Comparison of ENCODE assay signal across 17 mouse cellular contexts in the genomic region with DNA sequence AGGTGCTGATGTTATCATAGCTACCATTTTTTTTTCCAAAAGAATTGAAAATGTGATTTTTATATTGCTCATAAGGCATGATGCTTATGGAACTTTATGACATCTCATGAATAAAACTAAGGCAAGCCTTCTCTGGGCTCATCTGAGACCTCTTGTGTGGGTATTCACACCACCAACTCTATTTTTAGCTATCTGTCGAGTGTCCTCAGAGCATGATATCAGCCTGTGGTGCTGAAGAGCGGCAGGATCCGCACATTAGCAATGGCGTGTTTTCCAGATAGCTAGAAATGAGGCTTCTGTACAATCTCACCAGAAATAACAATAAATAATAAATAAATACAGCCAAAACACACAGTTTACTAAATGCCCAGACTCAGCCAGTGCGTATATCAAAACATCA.
"Had no signal": no experiment of that assay in that cellular context is flagged by ENCODE, and none has a peak within 500 bp of the region (broad histone marks: within the 10 kb centered on the region; RNA-seq: fewer than 3 reads in every experiment).

No protein-coding gene starts in this region.

- DNase-seq: lung, adult 2 months; lung, postnatal 14 days; lung, postnatal 36 days; right cerebral cortex, postnatal 14 days; thymus, adult 2 months; thymus, postnatal 25 days; thymus, postnatal 4 days had no signal

- H3K4me1 ChIP-seq: lung, embryonic 15.5 days; midbrain, embryonic 13.5 days; midbrain, embryonic 15.5 days; neural tube, embryonic 12.5 days; stomach, embryonic 15.5 days had no signal

- ATAC-seq: lung, postnatal 0 days; midbrain, embryonic 13.5 days; midbrain, embryonic 15.5 days had no signal

- H3K27ac ChIP-seq: lung, embryonic 15.5 days; macrophage; midbrain, embryonic 13.5 days; midbrain, embryonic 15.5 days; neural tube, embryonic 12.5 days; stomach, embryonic 15.5 days; stomach, postnatal 0 days had no signal

- H3K9ac ChIP-seq: lung, embryonic 15.5 days; midbrain, embryonic 13.5 days; midbrain, embryonic 15.5 days; neural tube, embryonic 12.5 days; stomach, embryonic 15.5 days had no signal

- H3K9me3 ChIP-seq: lung, embryonic 15.5 days; megakaryocyte, embryonic 14.5 days; midbrain, embryonic 13.5 days; midbrain, embryonic 15.5 days; neural tube, embryonic 12.5 days; stomach, embryonic 15.5 days had no signal

- H3K4me2 ChIP-seq: lung, embryonic 15.5 days; midbrain, embryonic 11.5 days; midbrain, embryonic 13.5 days; midbrain, embryonic 15.5 days; neural tube, embryonic 12.5 days; stomach, embryonic 15.5 days had no signal

- H3K36me3 ChIP-seq: lung, embryonic 15.5 days; midbrain, embryonic 13.5 days; midbrain, embryonic 15.5 days; neural tube, embryonic 12.5 days; stomach, embryonic 15.5 days had no signal

- H3K4me3 ChIP-seq: lung, embryonic 15.5 days; megakaryocyte, embryonic 14.5 days; midbrain, embryonic 13.5 days; midbrain, embryonic 15.5 days; neural tube, embryonic 12.5 days; stomach, embryonic 15.5 days had no signal

- H3K27me3 ChIP-seq: lung, embryonic 15.5 days; megakaryocyte, embryonic 14.5 days; midbrain, embryonic 15.5 days; neural tube, embryonic 12.5 days; stomach, embryonic 15.5 days had no signal
